Mouse (Mus musculus): ENCODE data around the gene Strn. TPM values are rescaled to one million over a fixed set of nuclear protein-coding genes. Genes with fewer than 3 reads are reported as not detected.

The Strn gene
- polyA plus RNA-seq, 1 experiment from 2014 or later: 3.4 TPM

- Histone ChIP-seq H3K9me3 (ENCODE audit: low read length) (no peaks in the 10 kb centered on the region), H3K27ac (ENCODE audit: low read length) (no peak overlapping the region), H3K4me3 (ENCODE audit: low read depth, low read length) (no peak overlapping the region), H3K4me2 (replicated peaks; ENCODE audit: low read depth, low read length) (no peak overlapping the region), H3K4me1 (ENCODE audit: insufficient read depth, low read depth, low read length) (peaks cover 3% of the 10 kb centered on the region; the same call in 1 of the 2 replicates), H3K27me3 (replicated peaks; ENCODE audit: insufficient read depth, low read length) (no peaks in the 10 kb centered on the region), H3K9ac (replicated peaks; ENCODE audit: low read depth) (no peak overlapping the region), H3K36me3 (ENCODE audit: insufficient read depth, low read length) (no peaks in the 10 kb centered on the region)
- WGBS: 35% methylated on average over 6 of the region's 6 CpGs
- TF ChIP-seq CTCF (IDR thresholded peaks at IDR 0.05) (no peak), EP300 (IDR thresholded peaks at IDR 0.05) (no peak)
- ATAC-seq: no peak
- no peak for DNase-seq (ENCODE audit: low spot score)
Observed at GRCm38 (mm10) chr17:78724461-78725055, 12.4 kb downstream of the Strn start.

- 70% methylated on average over 7 of the region's 7 CpGs for WGBS
- no peak overlapping the region for H3K27ac ChIP-seq (ENCODE audit: low read length)
Observed at GRCm38 (mm10) chr17:78721690-78722089, 15.3 kb downstream of the Strn start.

DNA sequence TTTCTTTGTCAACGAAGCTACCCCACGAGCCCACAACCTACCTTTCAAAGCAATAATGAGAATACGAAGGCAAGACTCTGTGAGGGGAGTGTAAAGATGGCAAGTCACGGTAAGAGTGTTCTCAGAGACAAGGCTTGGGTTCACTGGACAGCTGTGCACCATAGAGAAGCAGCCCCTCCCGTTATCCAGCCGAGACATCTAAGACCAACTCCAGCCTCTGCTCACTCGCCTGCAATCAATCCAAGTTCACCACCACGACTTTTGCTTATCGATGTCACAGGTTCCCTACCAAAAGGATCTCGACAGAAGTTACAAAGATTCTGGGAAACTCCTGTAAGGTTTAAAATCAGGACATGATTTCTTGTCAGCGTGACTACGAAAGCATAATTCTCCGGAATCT, 17.9 kb downstream of the Strn start:
- no peak overlapping the region for H3K4me3 ChIP-seq (ENCODE audit: low read depth, low read length)
- TF ChIP-seq EP300 (IDR thresholded peaks at IDR 0.05) (no peak), CTCF (IDR thresholded peaks at IDR 0.05) (no peak)
- DNase-seq (ENCODE audit: low spot score) (no peak), ATAC-seq (no peak)
- WGBS: 80% methylated on average over 13 of the region's 13 CpGs
- H3K27ac ChIP-seq (ENCODE audit: low read length): no peak overlapping the region
- no peaks in the 10 kb centered on the region for H3K27me3 ChIP-seq (replicated peaks; ENCODE audit: insufficient read depth, low read length)
- no peaks in the 10 kb centered on the region for H3K4me1 ChIP-seq (ENCODE audit: insufficient read depth, low read depth, low read length)
- no peak overlapping the region for H3K9ac ChIP-seq (replicated peaks; ENCODE audit: low read depth)
- H3K4me2 ChIP-seq (replicated peaks; ENCODE audit: low read depth, low read length): no peak overlapping the region
- H3K9me3 ChIP-seq (ENCODE audit: low read length): no peaks in the 10 kb centered on the region
- no peaks in the 10 kb centered on the region for H3K36me3 ChIP-seq (ENCODE audit: insufficient read depth, low read length)

More at GRCm38 (mm10) chr17:78721690-78722089, 15.3 kb downstream of the Strn start:
- no peak for ATAC-seq
- DNase-seq (ENCODE audit: low spot score): no peak
- H3K9me3 ChIP-seq (ENCODE audit: low read length): no peaks in the 10 kb centered on the region
- H3K4me3 ChIP-seq (ENCODE audit: low read depth, low read length): no peak overlapping the region
- TF ChIP-seq CTCF (IDR thresholded peaks at IDR 0.05): no peak
- no peaks in the 10 kb centered on the region for H3K27me3 ChIP-seq (replicated peaks; ENCODE audit: insufficient read depth, low read length)
- H3K9ac ChIP-seq (replicated peaks; ENCODE audit: low read depth): no peak overlapping the region
- no peak overlapping the region for H3K4me2 ChIP-seq (replicated peaks; ENCODE audit: low read depth, low read length)
- no peaks in the 10 kb centered on the region for H3K4me1 ChIP-seq (ENCODE audit: insufficient read depth, low read depth, low read length)
- no peaks in the 10 kb centered on the region for H3K36me3 ChIP-seq (ENCODE audit: insufficient read depth, low read length)

DNA sequence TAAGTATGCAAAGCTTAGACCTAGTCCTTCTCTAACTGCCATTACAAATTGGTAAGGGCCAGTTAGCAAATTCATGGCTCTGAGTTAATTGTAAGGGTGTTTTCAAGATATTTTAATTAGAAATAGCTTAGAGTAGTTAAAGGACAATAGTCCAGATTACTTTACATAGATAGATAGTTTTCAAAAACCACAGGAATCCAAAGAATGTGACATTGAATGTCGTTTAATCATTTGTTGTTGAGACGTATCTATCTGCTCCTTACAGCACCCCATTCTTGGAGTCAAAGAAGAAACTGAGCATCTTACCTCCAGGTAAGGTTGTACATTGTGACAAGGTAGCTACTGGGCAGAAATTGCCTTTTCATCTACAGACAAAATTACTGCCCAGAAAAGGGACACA, 26.7 kb downstream of the Strn start:
- Histone ChIP-seq H3K4me1 (ENCODE audit: insufficient read depth, low read depth, low read length) (no peaks in the 10 kb centered on the region), H3K9ac (replicated peaks; ENCODE audit: low read depth) (no peak overlapping the region), H3K36me3 (ENCODE audit: insufficient read depth, low read length) (no peaks in the 10 kb centered on the region), H3K27me3 (replicated peaks; ENCODE audit: insufficient read depth, low read length) (no peaks in the 10 kb centered on the region), H3K4me2 (replicated peaks; ENCODE audit: low read depth, low read length) (no peak overlapping the region), H3K4me3 (ENCODE audit: low read depth, low read length) (no peak overlapping the region), H3K9me3 (ENCODE audit: low read length) (no peaks in the 10 kb centered on the region), H3K27ac (ENCODE audit: low read length) (no peak overlapping the region)
- DNase-seq (ENCODE audit: low spot score) (no peak), ATAC-seq (no peak)
- TF ChIP-seq EP300 (IDR thresholded peaks at IDR 0.05): no peak
- WGBS: 39% methylated on average over 2 of the region's 2 CpGs

- no peaks in the 10 kb centered on the region for H3K36me3 ChIP-seq (ENCODE audit: insufficient read depth, low read length)
- no peaks in the 10 kb centered on the region for H3K9me3 ChIP-seq (ENCODE audit: low read length)
- no peaks in the 10 kb centered on the region for H3K4me1 ChIP-seq (ENCODE audit: insufficient read depth, low read depth, low read length)
- no peak overlapping the region for H3K9ac ChIP-seq (replicated peaks; ENCODE audit: low read depth)
- 93% methylated on average over 7 of the region's 7 CpGs for WGBS
- TF ChIP-seq CTCF (IDR thresholded peaks at IDR 0.05): no peak
- TF ChIP-seq EP300 (IDR thresholded peaks at IDR 0.05): no peak
- ATAC-seq (no peak), DNase-seq (ENCODE audit: low spot score) (no peak)
- no peaks in the 10 kb centered on the region for H3K27me3 ChIP-seq (replicated peaks; ENCODE audit: insufficient read depth, low read length)
- no peak overlapping the region for H3K4me2 ChIP-seq (replicated peaks; ENCODE audit: low read depth, low read length)
- no peak overlapping the region for H3K27ac ChIP-seq (ENCODE audit: low read length)
- H3K4me3 ChIP-seq (ENCODE audit: low read depth, low read length): no peak overlapping the region
Observed at GRCm38 (mm10) chr17:78708422-78708821, 28.6 kb downstream of the Strn start.

GRCm38 (mm10) chr17:78702988-78703387, 34.0 kb downstream of the Strn start:
- no peak overlapping the region for H3K4me2 ChIP-seq (replicated peaks; ENCODE audit: low read depth, low read length)
- H3K9ac ChIP-seq (replicated peaks; ENCODE audit: low read depth): no peak overlapping the region
- ATAC-seq (no peak), DNase-seq (ENCODE audit: low spot score) (no peak)
- H3K27me3 ChIP-seq (replicated peaks; ENCODE audit: insufficient read depth, low read length): no peaks in the 10 kb centered on the region
- no peak overlapping the region for H3K4me3 ChIP-seq (ENCODE audit: low read depth, low read length)
- H3K9me3 ChIP-seq (ENCODE audit: low read length): no peaks in the 10 kb centered on the region
- no peaks in the 10 kb centered on the region for H3K4me1 ChIP-seq (ENCODE audit: insufficient read depth, low read depth, low read length)
- 86% methylated on average over 7 of the region's 7 CpGs for WGBS
- no peaks in the 10 kb centered on the region for H3K36me3 ChIP-seq (ENCODE audit: insufficient read depth, low read length)
- H3K27ac ChIP-seq (ENCODE audit: low read length): no peak overlapping the region
- TF ChIP-seq CTCF (IDR thresholded peaks at IDR 0.05) (no peak), EP300 (IDR thresholded peaks at IDR 0.05) (no peak)

- H3K4me3 ChIP-seq (ENCODE audit: low read depth, low read length): no peak overlapping the region
- 63% methylated on average over 1 of the region's 1 CpGs for WGBS
- no peak overlapping the region for H3K27ac ChIP-seq (ENCODE audit: low read length)
- no peak overlapping the region for H3K4me2 ChIP-seq (replicated peaks; ENCODE audit: low read depth, low read length)
- H3K9ac ChIP-seq (replicated peaks; ENCODE audit: low read depth): no peak overlapping the region
- H3K4me1 ChIP-seq (ENCODE audit: insufficient read depth, low read depth, low read length): no peaks in the 10 kb centered on the region
- no peaks in the 10 kb centered on the region for H3K9me3 ChIP-seq (ENCODE audit: low read length)
- TF ChIP-seq EP300 (IDR thresholded peaks at IDR 0.05) (no peak), CTCF (IDR thresholded peaks at IDR 0.05) (no peak)
- DNase-seq (ENCODE audit: low spot score) (no peak), ATAC-seq (no peak)
- H3K27me3 ChIP-seq (replicated peaks; ENCODE audit: insufficient read depth, low read length): no peaks in the 10 kb centered on the region
- H3K36me3 ChIP-seq (ENCODE audit: insufficient read depth, low read length): no peaks in the 10 kb centered on the region
Observed at GRCm38 (mm10) chr17:78698965-78699364, 38.0 kb downstream of the Strn start.

Measured in lung, postnatal 0 days (tissue).